In genomic region chr14:55343341-55343740, GRCm38 (mm10) we compare ENCODE assay signal across 16 mouse cellular contexts.
"Had no signal": no experiment of that assay in that cellular context is flagged by ENCODE, and none has a peak within 500 bp of the region (broad histone marks: within the 10 kb centered on the region; RNA-seq: fewer than 3 reads in every experiment).

No protein-coding gene starts in this region.

- H3K27ac ChIP-seq: lung, embryonic 15.5 days; macrophage; midbrain, embryonic 13.5 days; midbrain, embryonic 15.5 days; neural tube, embryonic 12.5 days; stomach, embryonic 15.5 days; stomach, postnatal 0 days had no signal

- H3K9ac ChIP-seq: lung, embryonic 15.5 days; midbrain, embryonic 13.5 days; midbrain, embryonic 15.5 days; neural tube, embryonic 12.5 days; stomach, embryonic 15.5 days had no signal

- H3K4me3 ChIP-seq: lung, embryonic 15.5 days; megakaryocyte, embryonic 14.5 days; midbrain, embryonic 13.5 days; midbrain, embryonic 15.5 days; neural tube, embryonic 12.5 days; stomach, embryonic 15.5 days had no signal

- H3K27me3 ChIP-seq: lung, embryonic 15.5 days; megakaryocyte, embryonic 14.5 days; midbrain, embryonic 13.5 days; midbrain, embryonic 15.5 days; neural tube, embryonic 12.5 days; stomach, embryonic 15.5 days had no signal

- H3K9me3 ChIP-seq: lung, embryonic 15.5 days; midbrain, embryonic 13.5 days; midbrain, embryonic 15.5 days; neural tube, embryonic 12.5 days; stomach, embryonic 15.5 days had no signal

- H3K4me2 ChIP-seq: lung, embryonic 15.5 days; midbrain, embryonic 11.5 days; midbrain, embryonic 13.5 days; midbrain, embryonic 15.5 days; neural tube, embryonic 12.5 days; stomach, embryonic 15.5 days had no signal

- H3K36me3 ChIP-seq: lung, embryonic 15.5 days; midbrain, embryonic 13.5 days; midbrain, embryonic 15.5 days; neural tube, embryonic 12.5 days; stomach, embryonic 15.5 days had no signal

- H3K4me1 ChIP-seq: neural tube, embryonic 12.5 days; stomach, embryonic 15.5 days had no signal

- ATAC-seq: lung, postnatal 0 days; midbrain, embryonic 13.5 days; midbrain, embryonic 15.5 days had no signal

- DNase-seq: lung, postnatal 14 days; lung, postnatal 36 days; right cerebral cortex, postnatal 14 days; thymus, adult 2 months; thymus, postnatal 25 days; thymus, postnatal 4 days had no signal
